ENCODE assay signal across 11 mouse cellular contexts in the genomic region with DNA sequence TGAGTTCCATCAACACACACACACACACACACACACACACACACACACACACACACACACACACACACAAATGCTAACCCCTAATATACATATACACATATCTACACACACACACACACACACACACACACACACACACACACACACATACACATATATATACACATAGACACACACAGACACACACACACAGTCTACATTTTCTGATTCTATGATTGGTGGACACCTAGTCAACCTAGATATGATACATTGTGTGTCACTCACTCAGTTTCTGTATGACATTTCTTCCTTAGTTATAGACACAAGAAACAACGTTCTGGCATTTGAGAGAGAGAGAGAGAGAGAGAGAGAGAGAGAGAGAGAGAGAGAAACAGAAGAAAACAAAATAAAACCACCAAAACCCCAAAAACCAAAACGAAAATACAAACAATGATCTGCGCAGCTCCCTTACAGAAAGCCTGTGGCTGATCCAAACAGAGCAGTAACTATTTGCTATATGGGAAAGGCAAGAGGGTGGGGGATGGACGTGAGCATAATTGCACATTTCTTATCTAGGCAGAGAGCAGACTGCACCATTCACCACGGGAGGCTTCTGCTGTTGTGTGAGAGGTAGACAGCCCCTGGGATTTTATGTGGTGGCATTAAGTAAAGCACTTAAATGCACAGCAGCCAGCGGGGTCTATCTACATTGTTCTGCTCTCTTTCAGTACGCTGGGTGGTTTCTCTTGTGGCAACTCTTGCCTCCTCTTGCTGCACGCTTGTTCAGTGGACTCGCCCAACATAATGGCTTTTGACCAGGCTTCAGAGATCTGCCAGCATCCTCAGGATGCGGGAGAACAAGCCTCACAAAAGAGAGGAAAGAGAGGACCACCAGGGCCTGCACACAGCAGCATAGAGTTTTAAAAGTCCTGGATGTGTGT. TPM values are rescaled to one million over a fixed set of nuclear protein-coding genes. Genes with fewer than 3 reads are reported as not detected.
DNase-seq lines count a peak whose midpoint lies in the region; ATAC-seq lines count a peak whose summit lies in the region.
"Had no signal": no experiment of that assay in that cellular context is flagged by ENCODE, and none has a peak within 500 bp of the region (broad histone marks: within the 10 kb centered on the region; RNA-seq: fewer than 3 reads in every experiment).

No protein-coding gene starts in this region.

- H3K36me3 ChIP-seq in midbrain, embryonic 11.5 days (ENCODE audit: control insufficient read depth, insufficient read depth, low read length), result no peaks in the 10 kb centered on the region
- H3K36me3 ChIP-seq in midbrain, embryonic 10.5 days, result no peaks in the 10 kb centered on the region
- H3K36me3 ChIP-seq in midbrain, embryonic 15.5 days (replicated peaks), result no peaks in the 10 kb centered on the region
- H3K36me3 ChIP-seq: liver, embryonic 13.5 days had no signal

- no peak for DNase-seq in midbrain, embryonic 11.5 days (ENCODE audit: low spot score, missing footprints)
- DNase-seq in midbrain, embryonic 10.5 days (ENCODE audit: low spot score), result no peak
- peak; percentile 4 to 7 for DNase-seq in frontal cortex, postnatal 14 days (ENCODE audit: low spot score in 2 of 2)
- DNase-seq in right cerebral cortex, postnatal 4 days, result peak; percentile 14
- no peak for DNase-seq in spleen, adult 18-20 months
- DNase-seq: liver, embryonic 13.5 days; thymus, adult 2 months had no signal

- no peak overlapping the region for H3K4me3 ChIP-seq in midbrain, embryonic 11.5 days (ENCODE audit: low read depth, low read length)
- H3K4me3 ChIP-seq in midbrain, embryonic 10.5 days, result no peak overlapping the region
- no peak overlapping the region for H3K4me3 ChIP-seq in midbrain, embryonic 15.5 days
- H3K4me3 ChIP-seq: liver, embryonic 13.5 days had no signal

- no peaks in the 10 kb centered on the region for H3K4me1 ChIP-seq in midbrain, embryonic 11.5 days (ENCODE audit: control insufficient read depth, insufficient read depth, low read length)
- H3K4me1 ChIP-seq in midbrain, embryonic 10.5 days, result peaks cover 6% of the 10 kb centered on the region
- peaks cover 6% of the 10 kb centered on the region for H3K4me1 ChIP-seq in midbrain, embryonic 15.5 days
- H3K4me1 ChIP-seq: liver, embryonic 13.5 days had no signal

- WGBS in midbrain, embryonic 11.5 days, result 59% methylated on average over 10 of the region's 10 CpGs
- WGBS in midbrain, embryonic 10.5 days, result 66% methylated on average over 10 of the region's 10 CpGs
- WGBS in midbrain, embryonic 15.5 days, result 41% methylated on average over 10 of the region's 10 CpGs

- H3K9me3 ChIP-seq in midbrain, embryonic 11.5 days (ENCODE audit: control insufficient read depth, low read length), result no peaks in the 10 kb centered on the region
- H3K9me3 ChIP-seq in midbrain, embryonic 10.5 days (replicated peaks), result no peaks in the 10 kb centered on the region
- H3K9me3 ChIP-seq in midbrain, embryonic 15.5 days, result no peaks in the 10 kb centered on the region
- H3K9me3 ChIP-seq: liver, embryonic 13.5 days had no signal

- ATAC-seq in midbrain, embryonic 11.5 days (ENCODE audit: low FRiP score), result peak; percentile 57; the same call in 1 of the 2 replicates
- ATAC-seq in midbrain, embryonic 15.5 days (replicated peaks), result peak; percentile 97
- ATAC-seq in activated CD4-positive, CD25-positive, alpha-beta regulatory T cell, adult 4 months, result no peak
- ATAC-seq: intestine, postnatal 0 days had no signal

- H3K4me2 ChIP-seq in midbrain, embryonic 11.5 days, result no peak overlapping the region
- H3K4me2 ChIP-seq in midbrain, embryonic 15.5 days, result peak overlapping the region; percentile 19
- H3K4me2 ChIP-seq: heart, embryonic 11.5 days; liver, embryonic 13.5 days had no signal

- no peak overlapping the region for H3K27ac ChIP-seq in midbrain, embryonic 11.5 days (ENCODE audit: low read depth, low read length)
- no peak overlapping the region for H3K27ac ChIP-seq in midbrain, embryonic 10.5 days (replicated peaks)
- H3K27ac ChIP-seq in midbrain, embryonic 15.5 days, result peak overlapping the region; percentile 84
- H3K27ac ChIP-seq: liver, embryonic 13.5 days had no signal

- H3K9ac ChIP-seq in midbrain, embryonic 11.5 days (ENCODE audit: low read length), result no peak overlapping the region
- H3K9ac ChIP-seq in midbrain, embryonic 15.5 days, result no peak overlapping the region
- H3K9ac ChIP-seq: liver, embryonic 13.5 days had no signal

- no peaks in the 10 kb centered on the region for H3K27me3 ChIP-seq in midbrain, embryonic 11.5 days (ENCODE audit: control insufficient read depth, insufficient read depth, low read length)
- H3K27me3 ChIP-seq in midbrain, embryonic 10.5 days (ENCODE audit: low read depth, poor library complexity, severe bottlenecking), result no peaks in the 10 kb centered on the region
- H3K27me3 ChIP-seq in midbrain, embryonic 15.5 days (replicated peaks), result no peaks in the 10 kb centered on the region
- H3K27me3 ChIP-seq: liver, embryonic 13.5 days had no signal

RNA-seq across cellular contexts. Expression of a gene that starts 53.8 kb away (rescaled TPM):
- 12.6 and 13.3 TPM in 2 replicates for polyA plus RNA-seq in midbrain, embryonic 11.5 days (2014; fragmentation: Nextera tagmentation; extraction: Ambion mirVana)
- polyA plus RNA-seq in midbrain, embryonic 10.5 days (2016; fragmentation: Nextera tagmentation; extraction: Ambion mirVana), result 4.3 and 5.9 TPM in 2 replicates
- 40.2 and 43.8 TPM in 2 replicates for polyA plus RNA-seq in midbrain, embryonic 15.5 days (2015; fragmentation: Nextera tagmentation; extraction: Ambion mirVana)
- under 1 TPM in 1 of 2 experiments, not detected in 1; 0.57 TPM for polyA plus RNA-seq in activated CD4-positive, CD25-positive, alpha-beta regulatory T cell, adult 4 months (2017; shearing (Covaris generic))

Comparison
In these comparisons a context has a peak if more than half of its experiments do, and no peak if none do; other contexts are left out.
1. DNase-seq: peak in frontal cortex, postnatal 14 days (2 of 2) and right cerebral cortex, postnatal 4 days (single experiment); none in midbrain, embryonic 11.5 days (single experiment), midbrain, embryonic 10.5 days (single experiment) and spleen, adult 18-20 months (0 of 2).